Mouse (Mus musculus) ES-Bruce4 (cell line): ENCODE results near the gene Rpl32.
A peak's percentile ranks its signal among the peaks of the same experiment; 100 is the strongest.

Source experiments
- CTCF ChIP-seq: IDR thresholded peaks from one replicate; pipeline ENCODE4 v1.8.1; 2011; ENCODE audit warnings: low read depth, low read length
- POLR2A ChIP-seq: IDR thresholded peaks from one replicate; pipeline ENCODE4 v1.8.1; 2011; ENCODE audit warnings: low read length; ENCODE audit not compliant: insufficient read depth

- TF ChIP-seq CTCF (peak; percentile 64), POLR2A (no peak)
Measured at GRCm38 (mm10) chr6:115803541-115804382, 4.8 kb downstream of the Rpl32 start.
